Mouse (Mus musculus): ENCODE data around the gene B4galnt3. TPM values are rescaled to one million over a fixed set of nuclear protein-coding genes. Genes with fewer than 3 reads are reported as not detected.
"Not testable (repeated sequence)": the region's sequence is repeated elsewhere in the genome, so short reads cannot be mapped to it uniquely, and the experiment has no call there.

B4galnt3 gene
- total RNA-seq, 2 experiments from 2014 or later = 0.78 to 0.89 TPM

DNA sequence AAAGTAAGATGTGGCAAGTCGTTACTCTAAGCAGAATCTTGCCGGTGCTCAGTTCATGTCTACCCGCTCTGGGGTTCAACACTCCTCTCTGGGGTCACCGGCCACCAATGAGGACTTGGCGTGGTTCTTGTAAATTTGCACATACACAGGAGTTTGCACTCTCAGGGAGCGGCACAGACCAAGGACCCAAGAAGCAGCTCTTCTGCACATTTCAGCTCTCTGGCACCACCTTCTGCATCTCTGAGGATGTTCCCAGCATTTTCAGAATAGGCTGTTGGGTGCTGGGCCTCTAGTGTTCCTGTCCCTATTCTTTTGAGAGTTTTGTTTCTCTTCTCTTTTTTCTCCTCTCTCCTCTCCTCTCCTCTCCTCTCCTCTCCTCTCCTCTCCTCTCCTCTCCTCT lies 6.8 kb upstream of the B4galnt3 start:
- DNase-seq = peak; percentile 40
- TF ChIP-seq CTCF (IDR thresholded peaks at IDR 0.05) = peak; percentile 66

DNA sequence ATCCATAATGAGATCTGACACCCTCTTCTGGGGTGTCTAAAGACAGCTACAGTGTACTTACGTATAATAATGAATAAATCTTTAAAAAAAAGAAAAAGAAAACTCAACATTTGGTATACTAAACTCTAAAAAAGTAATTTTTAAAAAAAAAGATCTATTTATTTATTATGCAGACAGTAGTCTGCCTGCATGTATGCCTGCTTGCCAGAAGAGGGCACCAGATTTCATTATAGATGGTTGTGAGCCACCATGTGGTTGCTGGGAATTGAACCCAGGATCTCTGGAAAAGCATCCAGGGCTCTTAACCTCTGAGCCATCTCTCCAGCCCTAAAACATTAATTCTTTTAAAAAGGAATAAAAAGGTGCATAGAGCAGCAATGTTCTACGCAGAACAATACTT lies 2.2 kb upstream of the B4galnt3 start:
- peak; percentile 33; the same call in 1 of the 2 replicates for TF ChIP-seq CTCF (IDR thresholded peaks at IDR 0.05)
- intact Hi-C loops (cut with DNase I); DNase-seq; H3K27ac ChIP-seq; H3K4me3 ChIP-seq: not testable (repeated sequence)

More for the DNA sequence above, 6.8 kb upstream of the B4galnt3 start:
- Histone ChIP-seq H3K4me3 (no peak overlapping the region), H3K27ac (no peak overlapping the region)
- intact Hi-C loops (cut with DNase I) = no loop called here

DNA sequence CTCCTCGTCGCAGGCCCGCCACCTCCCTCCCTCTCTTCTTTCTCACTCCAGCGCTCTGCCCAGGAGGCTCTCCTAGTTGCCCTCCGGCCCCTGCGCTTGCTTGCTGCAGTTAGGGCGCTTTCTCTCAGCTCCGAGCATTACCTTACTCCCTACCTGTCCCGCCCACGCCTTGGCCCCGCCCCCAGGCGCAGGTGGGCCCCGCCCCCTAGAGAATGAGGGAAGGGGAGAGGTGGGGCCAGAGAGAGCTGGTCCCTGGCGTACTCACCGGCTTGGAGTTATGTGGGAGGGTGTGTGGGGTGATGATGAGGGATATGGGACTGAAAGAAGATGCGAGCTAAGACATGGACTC lies 400 bp upstream of the B4galnt3 start:
- no peak for DNase-seq

DNA sequence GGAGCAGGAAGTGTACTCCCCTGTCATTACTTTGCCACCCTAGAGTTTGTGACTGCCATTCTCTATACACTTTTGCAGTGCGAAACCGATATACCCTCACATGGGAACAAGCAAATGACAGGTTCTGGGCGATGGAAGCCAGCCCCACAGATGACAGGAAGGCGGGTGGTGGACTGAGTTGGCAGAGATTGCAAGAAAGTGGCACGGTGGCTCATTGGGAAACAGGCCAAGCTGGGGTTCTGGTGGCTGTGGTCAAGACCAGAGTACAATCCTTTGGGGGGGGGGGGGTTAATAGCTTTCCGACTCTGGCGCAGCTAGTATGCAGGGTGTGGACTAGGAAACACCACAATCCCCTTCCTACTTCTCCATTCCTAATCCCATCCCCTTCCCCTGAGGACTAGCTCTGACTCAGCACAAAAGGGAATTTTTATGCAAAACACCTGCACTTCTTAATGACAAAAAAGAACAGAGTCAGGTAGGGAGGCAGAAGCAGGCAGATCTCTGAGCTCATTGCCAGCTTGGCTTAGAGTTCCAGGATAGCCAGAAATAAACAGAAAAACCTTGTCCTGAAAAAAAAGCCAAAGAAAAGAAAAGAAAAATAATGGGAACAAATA lies 2.9 kb downstream of the B4galnt3 start:
- intact Hi-C loops (cut with DNase I) = no loop called here
- Histone ChIP-seq H3K4me3 (no peak overlapping the region), H3K27ac (no peak overlapping the region)
- DNase-seq = no peak
- TF ChIP-seq CTCF (IDR thresholded peaks at IDR 0.05) = no peak

More for the DNA sequence above, 400 bp upstream of the B4galnt3 start:
- intact Hi-C loops (cut with DNase I) = no loop called here
- no peak for TF ChIP-seq CTCF (IDR thresholded peaks at IDR 0.05)
- peak overlapping the region; percentile 81 for H3K4me3 ChIP-seq
- H3K27ac ChIP-seq = no peak overlapping the region; the same call in 1 of the 2 replicates

DNA sequence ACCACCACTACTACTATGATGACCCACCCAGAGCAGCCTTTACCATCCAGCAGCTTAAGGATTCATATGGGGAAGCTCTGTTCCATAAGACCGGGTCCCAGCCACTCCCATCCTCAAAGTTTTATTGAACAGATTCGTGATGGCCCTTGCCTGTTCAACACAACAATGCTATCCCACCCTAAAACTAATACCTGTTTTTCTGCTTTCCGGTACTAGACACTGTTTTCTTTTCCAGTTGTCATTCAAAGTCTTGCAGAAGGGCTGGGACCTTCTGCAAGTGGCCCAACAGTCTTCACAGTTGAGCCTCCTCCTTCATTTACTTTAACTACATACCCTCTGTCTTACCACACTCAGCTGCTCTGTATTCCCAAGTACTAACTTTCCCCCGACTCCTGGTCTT lies 4.9 kb downstream of the B4galnt3 start:
- intact Hi-C loops (cut with DNase I) = no loop called here
- DNase-seq = no peak
- TF ChIP-seq CTCF (IDR thresholded peaks at IDR 0.05) = no peak

DNA sequence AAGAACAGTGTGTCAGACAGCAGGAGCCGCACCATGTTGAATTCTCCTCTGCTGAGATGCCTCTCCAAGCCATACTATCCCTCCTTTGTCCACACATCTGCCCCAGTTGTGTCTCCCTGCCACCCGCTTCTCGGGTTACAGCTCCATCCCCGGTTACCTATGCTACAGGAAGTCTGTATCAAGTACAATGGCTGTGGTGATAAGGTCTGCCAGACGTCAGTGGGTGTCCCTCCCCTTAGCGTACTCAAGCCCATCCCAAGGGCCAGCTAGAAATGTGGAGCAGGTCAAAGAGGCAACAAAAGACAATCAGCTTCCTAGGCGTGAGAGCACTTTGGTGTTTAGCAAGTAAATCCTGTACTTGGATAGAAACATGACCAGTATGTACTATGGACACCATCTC lies 5.8 kb downstream of the B4galnt3 start:
- DNase-seq = no peak
- Histone ChIP-seq H3K4me3 (no peak overlapping the region), H3K27ac (no peak overlapping the region)
- no peak for TF ChIP-seq CTCF (IDR thresholded peaks at IDR 0.05)
- intact Hi-C loops (cut with DNase I) = no loop called here

More for the DNA sequence above, 4.9 kb downstream of the B4galnt3 start:
- Histone ChIP-seq H3K4me3 (no peak overlapping the region), H3K27ac (no peak overlapping the region)

DNA sequence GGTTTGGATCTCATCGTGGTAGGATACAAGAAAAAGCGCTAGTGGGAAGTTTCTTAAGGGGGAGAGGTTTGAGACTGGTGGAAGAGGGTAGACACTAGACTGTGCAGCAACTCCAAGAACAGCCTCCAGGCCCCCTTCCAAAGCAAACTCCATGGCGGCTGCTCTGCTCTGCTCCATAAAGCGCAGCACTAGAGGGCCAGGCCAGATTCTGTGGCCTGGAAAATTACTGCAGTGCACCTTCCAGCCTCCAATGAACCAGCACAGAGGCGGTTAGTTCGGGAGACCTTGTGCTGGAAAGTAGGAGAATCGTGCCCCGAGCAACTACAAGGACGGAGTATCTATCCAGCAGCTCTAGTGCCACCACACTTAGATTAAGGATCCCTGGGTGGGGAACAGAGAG lies 7.1 kb downstream of the B4galnt3 start:
- intact Hi-C loops (cut with DNase I) = no loop called here
- no peak overlapping the region for H3K27ac ChIP-seq
- no peak for DNase-seq
- no peak overlapping the region for H3K4me3 ChIP-seq
- no peak for TF ChIP-seq CTCF (IDR thresholded peaks at IDR 0.05)

DNA sequence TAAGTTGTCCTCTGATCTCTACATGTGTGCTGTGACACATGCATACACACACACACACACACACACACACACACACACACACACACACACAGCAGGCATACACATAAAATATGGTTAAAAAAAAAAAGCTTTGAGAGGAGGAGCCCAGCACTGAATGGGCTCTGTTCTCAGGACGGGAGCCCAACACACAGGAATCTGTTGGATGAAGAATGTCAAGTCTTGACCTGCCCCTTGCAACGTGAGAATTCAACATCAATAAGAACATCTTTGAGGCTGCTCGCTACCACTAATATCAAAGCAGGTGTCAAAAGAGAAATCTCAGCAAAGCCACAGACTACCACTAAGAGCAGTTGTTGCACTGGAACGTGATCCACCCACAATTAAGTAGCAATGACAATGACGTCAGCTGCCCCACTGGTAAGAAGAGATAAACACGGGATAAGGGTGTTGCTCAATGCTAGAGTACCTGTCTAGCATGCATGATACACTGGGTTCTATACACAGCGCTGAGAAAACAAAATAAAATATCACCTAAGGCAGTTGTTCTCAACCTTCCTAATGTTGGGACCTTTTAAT lies 17.4 kb downstream of the B4galnt3 start:
- DNase-seq = no peak
- TF ChIP-seq CTCF (IDR thresholded peaks at IDR 0.05) = no peak
- Histone ChIP-seq H3K4me3 (no peak overlapping the region), H3K27ac (no peak overlapping the region)
- intact Hi-C loops (cut with DNase I) = no loop called here

DNA sequence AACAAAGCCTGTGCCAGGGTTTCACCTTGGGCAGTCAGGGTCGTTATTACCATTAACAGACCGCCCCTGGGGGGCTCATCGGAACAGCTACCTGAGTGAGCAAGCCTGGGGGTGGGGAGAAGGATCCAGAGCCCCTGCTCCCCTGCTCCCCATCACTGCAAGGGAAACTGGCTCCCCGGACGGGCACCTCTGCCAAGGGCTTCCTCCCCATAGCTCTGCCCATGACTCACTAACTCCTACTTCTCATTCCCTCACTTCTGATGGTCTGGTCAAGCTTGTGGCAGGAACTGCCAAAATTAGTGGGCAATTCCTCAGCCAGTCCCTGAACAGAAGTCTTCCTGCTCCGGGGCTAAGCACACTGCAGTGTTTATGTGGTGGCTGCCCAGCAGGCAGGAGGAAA lies 19.1 kb downstream of the B4galnt3 start:
- DNase-seq = peak; percentile 31
- intact Hi-C loops (cut with DNase I) = no loop called here
- TF ChIP-seq CTCF (IDR thresholded peaks at IDR 0.05) = no peak
- H3K27ac ChIP-seq = peak overlapping the region; percentile 66; the same call in 1 of the 2 replicates
- H3K4me3 ChIP-seq = peak overlapping the region; percentile 37

DNA sequence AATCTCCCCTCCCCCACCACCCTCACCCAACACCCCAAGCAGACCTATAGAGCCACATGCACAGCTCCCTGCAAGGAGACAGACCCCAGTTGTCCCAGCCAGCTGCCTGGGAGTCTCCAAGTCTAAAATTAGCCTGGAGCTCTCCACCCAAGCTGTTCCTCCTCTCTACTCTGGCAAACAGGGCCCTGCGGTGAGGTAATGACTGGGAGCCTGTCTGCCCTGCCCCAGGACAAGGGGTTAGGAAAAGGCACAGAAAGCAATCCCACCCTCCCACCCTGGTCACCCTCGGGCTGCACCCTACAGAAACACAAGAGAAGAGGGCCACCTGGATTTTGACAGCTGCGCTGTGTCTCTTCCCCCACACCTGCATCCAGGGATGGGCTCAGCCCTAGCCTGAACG lies 19.5 kb downstream of the B4galnt3 start:
- peak overlapping the region; percentile 66 for H3K27ac ChIP-seq

DNA sequence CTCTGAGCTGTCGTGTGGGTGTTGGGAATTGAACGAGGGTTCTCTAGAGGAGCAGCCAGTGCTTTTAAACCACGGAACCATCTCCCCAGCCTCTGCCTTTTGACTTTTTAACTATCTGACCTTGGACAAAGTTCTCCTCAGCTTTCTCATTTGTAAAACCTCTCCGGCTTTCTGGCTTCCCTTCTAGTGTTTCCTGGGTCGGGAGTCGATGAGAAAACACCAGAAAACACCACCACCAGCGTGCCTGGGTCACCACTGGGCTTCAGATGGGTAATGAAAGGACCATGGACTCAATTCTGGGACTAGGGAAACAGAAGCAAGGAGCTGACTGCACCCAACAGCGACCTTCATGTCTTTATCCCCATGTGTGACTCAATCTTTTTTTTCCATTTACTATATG lies 20.2 kb downstream of the B4galnt3 start:
- H3K27ac ChIP-seq = peak overlapping the region; percentile 66; the same call in 1 of the 2 replicates
- intact Hi-C loops (cut with DNase I) = no loop called here
- no peak for DNase-seq
- H3K4me3 ChIP-seq = no peak overlapping the region
- no peak for TF ChIP-seq CTCF (IDR thresholded peaks at IDR 0.05)

More for the DNA sequence above, 19.5 kb downstream of the B4galnt3 start:
- DNase-seq = peak; percentile 80
- H3K4me3 ChIP-seq = peak overlapping the region; percentile 37
- no peak for TF ChIP-seq CTCF (IDR thresholded peaks at IDR 0.05)
- intact Hi-C loops (cut with DNase I) = no loop called here

DNA sequence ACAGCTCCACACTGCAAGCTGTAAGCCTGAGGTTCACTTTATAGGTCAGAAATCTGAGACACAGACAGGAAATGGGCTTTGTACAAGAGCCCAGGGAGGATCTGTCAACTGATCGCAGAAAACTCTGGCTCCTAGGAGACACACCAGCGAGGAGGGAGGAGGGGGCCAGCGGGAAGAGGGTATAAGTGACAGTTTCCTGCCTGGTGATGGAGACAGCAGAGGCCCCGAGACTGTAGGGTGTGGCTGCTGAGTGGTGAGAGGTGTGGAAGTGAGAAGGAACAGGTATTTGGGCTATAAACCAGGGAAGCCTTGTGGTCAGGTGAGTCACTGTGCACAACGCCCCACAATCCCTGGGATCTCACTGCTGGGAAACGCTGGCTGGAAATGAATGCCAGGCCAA lies 30.2 kb downstream of the B4galnt3 start:
- intact Hi-C loops (cut with DNase I) = no loop called here
- DNase-seq = no peak
- no peak overlapping the region for H3K4me3 ChIP-seq
- no peak for TF ChIP-seq CTCF (IDR thresholded peaks at IDR 0.05)
- no peak overlapping the region for H3K27ac ChIP-seq

DNA sequence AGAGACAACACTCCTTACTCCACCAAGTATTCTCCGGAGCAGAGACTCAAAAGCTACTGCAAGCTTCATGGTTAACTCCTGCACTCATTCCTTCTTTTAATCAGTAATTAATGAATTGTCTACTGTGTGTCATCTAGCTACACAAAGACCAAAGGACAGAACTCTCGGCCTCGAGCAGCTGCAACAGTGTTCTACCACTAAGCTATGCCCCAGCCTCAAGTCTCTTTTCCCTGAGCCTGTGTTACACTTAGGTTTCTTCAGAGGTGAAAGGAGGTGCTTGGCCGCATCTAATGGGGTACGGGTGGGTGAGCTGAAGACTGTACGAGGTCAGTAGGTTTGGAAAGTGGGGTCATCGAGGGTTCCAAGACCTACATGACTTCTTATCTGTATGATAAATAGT lies 30.8 kb downstream of the B4galnt3 start:
- TF ChIP-seq CTCF (IDR thresholded peaks at IDR 0.05) = no peak
- no peak for DNase-seq
- Histone ChIP-seq H3K4me3 (no peak overlapping the region), H3K27ac (no peak overlapping the region)
- intact Hi-C loops (cut with DNase I) = no loop called here
